Mouse (Mus musculus): ENCODE measurements around the gene Large1. TPM values are rescaled to one million over a fixed set of nuclear protein-coding genes. Genes with fewer than 3 reads are reported as not detected.
"Not testable (repeated sequence)": the region's sequence is repeated elsewhere in the genome, so short reads cannot be mapped to it uniquely, and the experiment has no call there.

Large1 gene
- polyA plus RNA-seq, 1 experiment from 2014 or later, result 10.9 TPM

DNA sequence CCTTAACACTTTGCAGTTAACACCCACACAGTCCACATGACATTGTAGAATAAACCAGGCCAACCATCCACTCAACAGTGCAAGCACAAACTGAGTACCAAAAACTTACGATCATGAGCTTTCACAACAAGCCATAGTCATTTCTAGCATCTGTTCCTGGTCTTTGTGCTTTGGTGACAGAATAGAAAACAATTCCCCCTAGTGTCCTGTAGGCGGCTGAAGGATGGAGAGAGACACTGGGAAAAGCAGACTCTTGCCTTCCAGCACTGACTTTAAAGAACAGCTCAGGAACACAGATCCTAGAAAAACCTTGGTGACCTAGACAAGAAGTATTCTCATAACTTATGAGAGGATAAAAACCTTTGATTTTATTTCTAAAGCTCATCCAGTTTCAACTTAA lies 3.0 kb downstream of the Large1 start:
- Histone ChIP-seq H3K4me2 (ENCODE audit: low read length) (no peak overlapping the region), H3K27ac (replicated peaks in 1 of 2; ENCODE audit: control insufficient read depth in 1 of 2, insufficient read depth in 1 of 2, low read depth in 2 of 2, low read length in 2 of 2) (no peak overlapping the region), H3K27me3 (ENCODE audit: control insufficient read depth, insufficient read depth, low read length) (0 out of 2 replicates have a peak, but pooled peaks cover 1% of the 10 kb centered on the region), H3K9me3 (ENCODE audit: control insufficient read depth, low read length) (no peaks in the 10 kb centered on the region), H3K4me1 (ENCODE audit: control insufficient read depth in 2 of 2, insufficient read depth in 2 of 2, low read length in 2 of 2) (peaks cover 3 to 22% of the 10 kb centered on the region in 2 experiments), H3K9ac (ENCODE audit: low read length) (no peak overlapping the region), H3K4me3 (ENCODE audit: control insufficient read depth in 1 of 2, insufficient read depth in 1 of 2, low read depth in 1 of 2, low read length in 2 of 2) (no peak overlapping the region), H3K36me3 (ENCODE audit: control insufficient read depth, insufficient read depth, low read length) (no peaks in the 10 kb centered on the region)
- ATAC-seq (ENCODE audit: insufficient number of reproducible peaks, insufficient read depth, low FRiP score, low read depth), result no peak
- WGBS, result 21% methylated on average over 2 of the region's 2 CpGs

DNA sequence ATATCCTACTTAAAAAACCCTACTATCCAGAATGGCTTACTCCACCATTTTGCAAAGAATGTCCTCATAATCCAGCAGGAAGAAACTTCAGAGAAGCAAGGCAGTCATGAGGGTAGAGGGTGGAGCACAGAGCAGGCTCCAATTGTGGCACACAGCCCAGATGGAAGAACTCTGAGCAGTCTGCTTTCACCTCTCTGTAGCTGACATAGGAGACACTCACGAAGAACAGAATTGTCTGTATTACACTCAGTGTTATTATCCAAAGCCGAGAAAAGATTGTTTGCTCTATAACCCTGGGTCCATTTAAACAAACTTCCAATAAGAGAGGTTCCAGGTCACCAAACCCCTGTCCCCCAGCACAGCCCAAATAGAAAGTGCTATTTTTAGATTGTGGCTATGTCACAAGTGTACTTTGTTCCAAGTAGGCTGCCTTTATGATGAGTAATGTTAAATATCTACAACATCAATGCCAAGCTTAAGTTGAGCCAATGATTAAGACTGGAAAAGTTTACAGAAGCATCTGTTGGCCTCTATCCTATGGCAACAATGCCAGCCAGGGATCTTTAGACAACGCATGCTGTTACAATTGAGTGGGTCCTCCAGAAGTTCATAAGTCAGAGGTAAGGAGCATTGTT lies 10.5 kb downstream of the Large1 start:
- Histone ChIP-seq H3K9me3 (ENCODE audit: control insufficient read depth, low read length) (no peaks in the 10 kb centered on the region), H3K36me3 (ENCODE audit: control insufficient read depth, insufficient read depth, low read length) (no peaks in the 10 kb centered on the region), H3K4me2 (ENCODE audit: low read length) (peak overlapping the region; percentile 44), H3K27ac (replicated peaks in 1 of 2; ENCODE audit: control insufficient read depth in 1 of 2, insufficient read depth in 1 of 2, low read depth in 2 of 2, low read length in 2 of 2) (peak overlapping the region; percentile 84 to 85), H3K27me3 (ENCODE audit: control insufficient read depth, insufficient read depth, low read length) (no peaks in the 10 kb centered on the region), H3K4me1 (ENCODE audit: control insufficient read depth in 2 of 2, insufficient read depth in 2 of 2, low read length in 2 of 2) (peaks cover 4 to 27% of the 10 kb centered on the region in 2 experiments; a peak in 3 of 4 replicates), H3K4me3 (ENCODE audit: control insufficient read depth in 1 of 2, insufficient read depth in 1 of 2, low read depth in 1 of 2, low read length in 2 of 2) (no peak overlapping the region), H3K9ac (ENCODE audit: low read length) (no peak overlapping the region)
- ATAC-seq (ENCODE audit: insufficient number of reproducible peaks, insufficient read depth, low FRiP score, low read depth), result 0 out of 2 replicates have a peak, but pooled peaks have one; percentile 61
- WGBS, result 39% methylated on average over 3 of the region's 3 CpGs

DNA sequence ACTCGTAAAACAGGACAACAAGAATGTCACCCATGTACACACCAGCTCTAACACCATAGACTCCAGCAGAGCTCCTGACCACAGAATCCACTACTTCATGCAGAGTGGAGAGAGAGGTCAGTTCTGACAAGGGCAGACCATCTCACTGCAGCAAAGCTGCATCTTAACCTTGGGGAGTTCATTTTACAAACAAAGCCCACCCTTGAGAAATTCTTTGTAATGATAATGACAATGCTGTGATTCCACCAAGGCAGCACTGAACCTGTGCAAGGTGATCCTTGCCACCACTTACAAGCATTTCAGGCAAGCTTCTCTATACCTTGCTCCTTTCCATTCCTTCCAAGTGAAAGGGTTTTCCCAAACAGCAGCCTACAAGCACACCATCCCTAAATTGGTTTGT lies 16.5 kb downstream of the Large1 start:
- peaks cover 0 to 3% of the 10 kb centered on the region in 2 experiments; a peak in 2 of 4 replicates for H3K4me1 ChIP-seq (ENCODE audit: control insufficient read depth in 2 of 2, insufficient read depth in 2 of 2, low read length in 2 of 2)
- H3K4me3 ChIP-seq (ENCODE audit: control insufficient read depth in 1 of 2, insufficient read depth in 1 of 2, low read depth in 1 of 2, low read length in 2 of 2), result no peak overlapping the region
- H3K27me3 ChIP-seq (ENCODE audit: control insufficient read depth, insufficient read depth, low read length), result no peaks in the 10 kb centered on the region
- no peaks in the 10 kb centered on the region for H3K9me3 ChIP-seq (ENCODE audit: control insufficient read depth, low read length)
- no peak overlapping the region for H3K4me2 ChIP-seq (ENCODE audit: low read length)
- 45% methylated on average over 1 of the region's 1 CpGs for WGBS
- no peak overlapping the region for H3K27ac ChIP-seq (replicated peaks in 1 of 2; ENCODE audit: control insufficient read depth in 1 of 2, insufficient read depth in 1 of 2, low read depth in 2 of 2, low read length in 2 of 2)
- H3K9ac ChIP-seq (ENCODE audit: low read length), result no peak overlapping the region
- H3K36me3 ChIP-seq (ENCODE audit: control insufficient read depth, insufficient read depth, low read length), result no peaks in the 10 kb centered on the region
- ATAC-seq (ENCODE audit: insufficient number of reproducible peaks, insufficient read depth, low FRiP score, low read depth), result no peak

DNA sequence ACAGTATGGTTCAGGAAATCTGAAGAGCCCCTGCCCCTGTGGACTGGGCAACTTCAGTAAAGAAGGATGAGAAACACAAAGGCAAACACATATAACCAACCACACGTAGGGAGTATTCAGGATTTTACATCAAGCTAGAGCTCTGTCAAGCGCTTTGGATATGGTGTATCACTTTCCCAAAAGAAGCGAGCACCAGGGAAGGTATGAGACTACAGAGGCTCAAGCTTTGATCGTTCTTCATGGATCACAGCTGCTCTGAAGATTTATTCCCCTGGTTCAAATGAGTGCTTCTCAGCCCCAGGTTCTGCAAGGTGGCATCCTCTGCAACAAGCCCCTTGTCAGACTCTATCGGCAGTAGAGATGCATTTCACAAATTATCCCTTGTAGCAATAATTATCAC lies 24.2 kb downstream of the Large1 start:
- Histone ChIP-seq H3K4me1 (ENCODE audit: control insufficient read depth in 2 of 2, insufficient read depth in 2 of 2, low read length in 2 of 2) (peaks cover 0 to 4% of the 10 kb centered on the region in 2 experiments; a peak in 1 of 4 replicates), H3K4me2 (ENCODE audit: low read length) (no peak overlapping the region), H3K36me3 (ENCODE audit: control insufficient read depth, insufficient read depth, low read length) (no peaks in the 10 kb centered on the region), H3K9me3 (ENCODE audit: control insufficient read depth, low read length) (no peaks in the 10 kb centered on the region), H3K9ac (ENCODE audit: low read length) (no peak overlapping the region), H3K27me3 (ENCODE audit: control insufficient read depth, insufficient read depth, low read length) (no peaks in the 10 kb centered on the region), H3K4me3 (ENCODE audit: control insufficient read depth in 1 of 2, insufficient read depth in 1 of 2, low read depth in 1 of 2, low read length in 2 of 2) (no peak overlapping the region), H3K27ac (replicated peaks in 1 of 2; ENCODE audit: control insufficient read depth in 1 of 2, insufficient read depth in 1 of 2, low read depth in 2 of 2, low read length in 2 of 2) (no peak overlapping the region)
- WGBS, result 94% methylated on average over 5 of the region's 5 CpGs
- no peak for ATAC-seq (ENCODE audit: insufficient number of reproducible peaks, insufficient read depth, low FRiP score, low read depth)

DNA sequence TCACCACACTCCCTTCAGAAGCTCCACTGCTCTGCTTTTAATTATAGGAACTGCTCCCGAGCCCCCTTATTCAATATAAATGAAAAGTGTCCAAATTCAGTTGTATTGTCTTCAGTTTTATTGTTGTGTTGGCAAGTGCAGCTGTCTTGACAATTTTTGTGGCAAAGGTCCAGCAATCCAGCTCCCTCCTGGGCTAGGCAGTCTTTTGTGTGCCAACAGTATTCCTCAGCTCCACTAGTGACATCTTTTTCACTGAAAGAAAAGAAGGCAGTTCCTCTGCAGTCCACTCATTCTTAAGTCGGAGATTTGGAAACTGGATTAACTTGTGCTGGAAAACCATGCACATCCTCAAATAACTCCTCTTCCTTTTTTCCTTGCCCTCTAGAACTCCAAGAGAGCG lies 25.3 kb downstream of the Large1 start:
- Histone ChIP-seq H3K27ac (replicated peaks in 1 of 2; ENCODE audit: control insufficient read depth in 1 of 2, insufficient read depth in 1 of 2, low read depth in 2 of 2, low read length in 2 of 2) (no peak overlapping the region), H3K4me2 (ENCODE audit: low read length) (no peak overlapping the region), H3K4me3 (ENCODE audit: control insufficient read depth in 1 of 2, insufficient read depth in 1 of 2, low read depth in 1 of 2, low read length in 2 of 2) (no peak overlapping the region), H3K9ac (ENCODE audit: low read length) (no peak overlapping the region), H3K27me3 (ENCODE audit: control insufficient read depth, insufficient read depth, low read length) (no peaks in the 10 kb centered on the region), H3K9me3 (ENCODE audit: control insufficient read depth, low read length) (no peaks in the 10 kb centered on the region), H3K4me1 (ENCODE audit: control insufficient read depth in 2 of 2, insufficient read depth in 2 of 2, low read length in 2 of 2) (peaks cover 0 to 4% of the 10 kb centered on the region in 2 experiments; a peak in 1 of 4 replicates), H3K36me3 (ENCODE audit: control insufficient read depth, insufficient read depth, low read length) (no peaks in the 10 kb centered on the region)
- ATAC-seq (ENCODE audit: insufficient number of reproducible peaks, insufficient read depth, low FRiP score, low read depth), result no peak
- 87% methylated on average over 3 of the region's 3 CpGs for WGBS

DNA sequence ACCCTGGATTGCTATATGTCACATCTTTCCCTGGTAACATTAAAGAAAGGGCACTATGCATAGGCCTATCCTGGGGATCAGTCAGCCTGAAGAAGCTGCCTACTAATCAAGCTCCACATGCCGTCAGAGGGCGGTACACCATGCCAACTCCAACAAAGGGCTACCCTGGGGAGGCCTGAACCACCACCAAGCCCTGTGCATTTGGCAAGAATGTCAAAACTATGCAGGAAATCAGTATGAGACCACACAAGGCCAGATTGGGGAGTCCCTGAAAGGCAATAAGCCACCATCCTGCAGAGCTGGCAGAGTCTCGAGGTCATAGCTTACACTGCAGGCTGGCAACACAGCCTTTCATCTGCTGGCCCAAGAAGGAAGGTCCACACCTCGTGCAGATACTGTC lies 28.7 kb downstream of the Large1 start:
- no peak for ATAC-seq (ENCODE audit: insufficient number of reproducible peaks, insufficient read depth, low FRiP score, low read depth)
- Histone ChIP-seq H3K4me3 (ENCODE audit: control insufficient read depth in 1 of 2, insufficient read depth in 1 of 2, low read depth in 1 of 2, low read length in 2 of 2) (no peak overlapping the region), H3K27me3 (ENCODE audit: control insufficient read depth, insufficient read depth, low read length) (no peaks in the 10 kb centered on the region), H3K4me1 (ENCODE audit: control insufficient read depth in 2 of 2, insufficient read depth in 2 of 2, low read length in 2 of 2) (peaks cover 0 to 4% of the 10 kb centered on the region in 2 experiments; a peak in 1 of 4 replicates), H3K36me3 (ENCODE audit: control insufficient read depth, insufficient read depth, low read length) (no peaks in the 10 kb centered on the region), H3K4me2 (ENCODE audit: low read length) (no peak overlapping the region), H3K27ac (replicated peaks in 1 of 2; ENCODE audit: control insufficient read depth in 1 of 2, insufficient read depth in 1 of 2, low read depth in 2 of 2, low read length in 2 of 2) (no peak overlapping the region), H3K9me3 (ENCODE audit: control insufficient read depth, low read length) (no peaks in the 10 kb centered on the region), H3K9ac (ENCODE audit: low read length) (no peak overlapping the region)
- 77% methylated on average over 4 of the region's 4 CpGs for WGBS

DNA sequence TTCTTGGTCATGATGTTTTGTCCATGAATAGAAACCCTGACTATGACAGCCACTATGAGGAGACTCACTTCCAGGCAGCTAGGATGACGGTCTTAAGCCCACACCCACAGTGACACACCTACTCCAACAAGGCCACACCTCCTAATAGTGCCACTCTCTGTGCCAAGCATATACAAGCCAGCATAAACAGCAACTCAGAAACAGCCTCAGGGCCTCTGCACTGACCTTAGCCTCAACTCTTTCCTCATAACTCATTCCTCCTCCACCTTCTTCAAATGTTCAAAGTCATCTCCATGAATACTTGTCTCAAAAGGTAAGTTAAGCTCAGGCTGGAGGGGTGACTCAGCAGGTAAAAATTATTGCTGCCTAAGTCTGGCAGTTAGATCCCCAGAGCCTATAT lies 29.7 kb downstream of the Large1 start:
- H3K4me3 ChIP-seq (ENCODE audit: control insufficient read depth in 1 of 2, insufficient read depth in 1 of 2, low read depth in 1 of 2, low read length in 2 of 2), result no peak overlapping the region
- ATAC-seq (ENCODE audit: insufficient number of reproducible peaks, insufficient read depth, low FRiP score, low read depth), result no peak
- peaks cover 0 to 4% of the 10 kb centered on the region in 2 experiments; a peak in 1 of 4 replicates for H3K4me1 ChIP-seq (ENCODE audit: control insufficient read depth in 2 of 2, insufficient read depth in 2 of 2, low read length in 2 of 2)
- H3K27ac ChIP-seq (replicated peaks in 1 of 2; ENCODE audit: control insufficient read depth in 1 of 2, insufficient read depth in 1 of 2, low read depth in 2 of 2, low read length in 2 of 2), result no peak overlapping the region
- WGBS, result 95% methylated on average over 1 of the region's 1 CpGs
- H3K27me3 ChIP-seq (ENCODE audit: control insufficient read depth, insufficient read depth, low read length), result no peaks in the 10 kb centered on the region
- no peak overlapping the region for H3K9ac ChIP-seq (ENCODE audit: low read length)
- H3K9me3 ChIP-seq (ENCODE audit: control insufficient read depth, low read length), result no peaks in the 10 kb centered on the region
- H3K4me2 ChIP-seq (ENCODE audit: low read length), result no peak overlapping the region
- H3K36me3 ChIP-seq (ENCODE audit: control insufficient read depth, insufficient read depth, low read length), result no peaks in the 10 kb centered on the region

DNA sequence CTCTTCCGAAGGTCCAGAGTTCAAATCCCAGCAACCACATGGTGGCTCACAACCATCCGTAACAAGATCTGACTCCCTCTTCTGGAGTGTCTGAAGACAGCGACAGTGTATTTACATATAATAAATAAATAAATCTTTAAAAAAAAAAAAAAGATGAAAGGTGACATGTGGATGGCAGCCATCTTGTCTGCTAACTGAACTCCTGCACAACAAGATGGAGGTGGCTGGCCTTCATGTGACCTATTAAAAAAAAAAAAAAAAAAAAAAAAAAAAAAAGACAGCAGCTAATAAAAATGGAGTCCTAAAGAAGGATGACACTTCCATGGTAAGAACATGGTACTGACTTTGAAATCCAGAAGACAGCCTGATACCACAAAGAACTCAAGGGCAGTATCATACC lies 33.8 kb downstream of the Large1 start:
- ATAC-seq (ENCODE audit: insufficient number of reproducible peaks, insufficient read depth, low FRiP score, low read depth), result peak; percentile 89; the same call in 1 of the 2 replicates
- H3K36me3 ChIP-seq (ENCODE audit: control insufficient read depth, insufficient read depth, low read length); H3K4me2 ChIP-seq (ENCODE audit: low read length); H3K27ac ChIP-seq (replicated peaks in 1 of 2; ENCODE audit: control insufficient read depth in 1 of 2, insufficient read depth in 1 of 2, low read depth in 2 of 2, low read length in 2 of 2); H3K27me3 ChIP-seq (ENCODE audit: control insufficient read depth, insufficient read depth, low read length); H3K4me3 ChIP-seq (ENCODE audit: control insufficient read depth in 1 of 2, insufficient read depth in 1 of 2, low read depth in 1 of 2, low read length in 2 of 2); H3K9me3 ChIP-seq (ENCODE audit: control insufficient read depth, low read length); H3K9ac ChIP-seq (ENCODE audit: low read length); H3K4me1 ChIP-seq (ENCODE audit: control insufficient read depth in 2 of 2, insufficient read depth in 2 of 2, low read length in 2 of 2): not testable (repeated sequence)
- no CpG with 5 or more reads among the region's 3 CpGs for WGBS
